Mouse (Mus musculus): ENCODE data around the gene Hivep2. TPM values are rescaled to one million over a fixed set of nuclear protein-coding genes. Genes with fewer than 3 reads are reported as not detected.

Gene Hivep2
- total RNA-seq (2014; fragmentation: Nextera tagmentation), result 1.4 and 5.4 TPM in 2 replicates
- 0.62 and 0.69 TPM in 2 replicates for total RNA-seq (2017)

DNA sequence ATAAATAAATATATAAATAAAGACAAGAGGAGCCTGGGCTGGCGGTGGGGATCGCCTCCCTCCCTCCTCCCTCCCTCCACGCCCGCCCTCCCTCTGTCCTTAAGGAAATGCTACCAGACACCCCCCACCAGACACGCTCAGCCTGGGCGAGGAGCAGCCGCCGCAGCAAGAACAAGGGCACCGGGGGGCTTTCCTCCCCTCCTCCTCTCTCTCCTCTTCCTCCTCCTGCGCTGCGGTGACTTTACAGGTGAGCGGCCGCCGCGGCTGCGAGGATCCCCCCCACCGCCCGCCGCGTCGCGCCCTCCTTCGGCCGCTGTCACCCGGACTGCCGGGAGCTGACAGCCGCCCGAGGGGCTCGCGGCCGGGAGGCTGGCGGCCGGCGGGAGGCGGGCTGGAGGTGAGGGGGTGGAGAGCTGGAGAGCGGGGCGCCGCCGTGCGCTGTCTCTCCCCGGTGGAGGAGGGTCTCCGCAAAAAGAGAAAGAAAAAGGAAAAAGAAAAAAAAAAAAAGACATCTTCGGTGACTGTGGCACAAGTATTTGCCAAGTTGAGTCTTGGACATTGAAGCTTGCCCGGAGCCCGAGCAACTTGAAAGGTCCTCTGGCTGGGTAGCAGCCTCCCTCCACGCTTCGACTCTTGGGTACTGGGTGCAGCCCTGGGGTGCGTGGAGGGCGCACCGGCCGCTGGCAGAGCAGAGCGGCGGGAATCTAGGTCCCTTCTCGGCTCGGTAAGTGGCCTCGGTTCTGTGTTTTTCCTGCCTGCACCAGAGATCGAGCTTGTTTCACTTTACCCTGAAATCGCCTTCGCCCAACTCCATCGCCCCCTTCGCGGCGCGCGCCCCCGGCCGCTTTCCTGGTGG lies at the start of gene Hivep2:
Gene Hivep2, plus strand, starts transcription at position 102 of the 856 bp plus-strand sequence.
- no peak for ATAC-seq (replicated peaks; ENCODE audit: poor library complexity, severe bottlenecking)

GRCm38 (mm10) chr10:13916645-13917342 lies 49.1 kb upstream of the Hivep2 start:
- ATAC-seq (replicated peaks; ENCODE audit: poor library complexity, severe bottlenecking), result no peak

- no peak for ATAC-seq (replicated peaks; ENCODE audit: poor library complexity, severe bottlenecking)
These were observed 44.1 kb upstream of the Hivep2 start for GRCm38 (mm10) chr10:13921641-13922385.

- no peak for ATAC-seq (replicated peaks; ENCODE audit: poor library complexity, severe bottlenecking)
These were observed 36.6 kb upstream of the Hivep2 start for GRCm38 (mm10) chr10:13929306-13929705.

DNA sequence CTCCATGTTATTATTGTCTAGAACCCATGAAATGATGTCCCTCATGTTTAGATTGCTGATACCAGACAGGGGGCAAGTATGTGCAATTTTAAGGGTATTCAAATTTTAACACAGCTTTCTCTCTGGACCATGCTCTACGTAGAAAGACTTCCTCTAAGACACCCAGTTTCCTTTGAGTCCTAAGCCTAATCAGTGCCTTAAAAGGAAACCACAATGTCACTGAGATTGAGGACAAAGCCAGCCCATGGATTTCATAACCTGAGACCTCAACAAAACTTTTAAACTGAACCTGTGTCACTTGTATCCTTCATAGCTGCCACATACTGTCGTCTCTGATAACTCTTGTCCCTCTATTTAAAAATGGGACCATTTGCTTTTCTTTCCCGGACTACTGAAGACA lies 33.7 kb upstream of the Hivep2 start:
- peak; percentile 75 for ATAC-seq (replicated peaks; ENCODE audit: poor library complexity, severe bottlenecking)

DNA sequence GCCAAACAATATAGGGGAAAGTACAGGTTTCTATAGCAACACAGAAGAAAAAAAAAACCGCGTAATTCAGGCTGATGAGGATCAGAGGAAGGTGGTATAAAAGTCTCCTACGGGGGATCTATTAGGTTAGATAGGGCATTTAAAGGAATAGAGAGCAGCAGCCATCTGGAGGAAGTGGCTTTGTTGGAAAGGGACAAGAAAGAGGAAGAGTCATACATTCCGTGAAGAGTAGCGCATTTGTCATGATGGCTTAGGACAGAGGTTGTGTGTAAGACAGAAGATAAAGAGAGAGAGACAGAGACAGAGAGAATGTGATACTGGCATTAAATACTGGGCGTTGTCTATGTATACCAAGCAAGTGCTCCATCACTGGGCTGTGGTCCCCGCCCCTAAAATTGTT lies 32.6 kb upstream of the Hivep2 start:
- ATAC-seq (replicated peaks; ENCODE audit: poor library complexity, severe bottlenecking), result peak; percentile 88

GRCm38 (mm10) chr10:13935646-13936045 lies 30.2 kb upstream of the Hivep2 start:
- peak; percentile 62 for ATAC-seq (replicated peaks; ENCODE audit: poor library complexity, severe bottlenecking)

DNA sequence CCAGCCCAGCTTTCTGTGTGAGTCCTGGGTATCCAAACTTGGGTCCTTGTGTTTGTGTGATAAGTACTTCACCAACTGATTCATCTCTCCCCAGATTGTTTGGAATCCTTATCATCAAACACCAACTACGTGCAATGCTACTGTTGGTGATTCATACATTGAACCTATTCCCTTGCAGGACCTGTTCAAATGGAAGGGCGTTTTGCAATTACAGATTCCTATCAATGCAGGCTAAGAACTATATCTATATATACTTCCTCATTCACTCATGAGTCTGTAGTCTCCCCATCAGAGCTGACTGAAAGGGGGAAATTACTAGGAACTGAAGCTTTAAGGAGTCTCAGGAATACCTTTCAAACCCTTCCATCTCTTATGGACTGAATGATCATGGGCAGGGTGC lies 24.5 kb upstream of the Hivep2 start:
- ATAC-seq (replicated peaks; ENCODE audit: poor library complexity, severe bottlenecking), result peak; percentile 85

GRCm38 (mm10) chr10:13943706-13944105 lies 22.2 kb upstream of the Hivep2 start:
- ATAC-seq (replicated peaks; ENCODE audit: poor library complexity, severe bottlenecking), result no peak

DNA sequence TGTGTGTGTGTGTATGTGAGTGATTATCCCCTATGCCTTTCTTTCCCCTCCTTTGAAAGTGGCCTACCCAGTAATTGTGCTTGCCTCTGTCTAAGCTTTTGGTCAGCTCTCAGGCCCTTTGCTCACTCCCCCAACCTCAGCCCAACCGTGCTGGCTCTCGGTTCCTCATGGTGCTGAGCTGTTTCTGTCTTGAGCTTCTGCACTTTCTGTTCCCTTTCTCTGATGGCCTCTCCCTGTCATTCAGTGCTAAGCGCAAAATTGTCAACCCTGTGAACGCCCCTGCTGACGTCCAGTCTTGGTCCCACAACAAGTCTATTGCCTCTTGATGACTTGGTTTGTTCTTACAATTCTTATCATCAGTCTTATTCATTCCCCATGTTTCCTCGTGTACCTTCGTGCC lies 19.4 kb upstream of the Hivep2 start:
- ATAC-seq (replicated peaks; ENCODE audit: poor library complexity, severe bottlenecking), result peak; percentile 99

DNA sequence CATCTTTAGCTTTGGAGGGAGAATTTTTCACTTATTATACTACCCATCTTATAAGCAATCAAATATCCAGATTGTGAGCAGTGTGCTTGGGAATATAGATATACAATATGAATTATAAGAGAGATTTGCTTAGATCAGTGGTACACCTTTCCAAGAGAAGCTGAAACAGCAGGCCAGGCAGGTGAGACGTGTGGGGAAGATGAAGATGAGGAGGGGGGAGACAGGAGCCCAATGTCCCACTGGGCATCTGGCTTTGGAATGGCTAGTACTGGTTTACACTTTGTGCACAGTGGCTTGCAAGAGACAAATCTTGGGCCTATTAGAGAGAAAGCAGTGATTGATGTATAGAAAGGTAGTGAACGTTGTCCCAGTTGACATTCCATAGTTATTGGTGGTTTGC lies 2.9 kb upstream of the Hivep2 start:
- ATAC-seq (replicated peaks; ENCODE audit: poor library complexity, severe bottlenecking), result no peak

- no peak for ATAC-seq (replicated peaks; ENCODE audit: poor library complexity, severe bottlenecking)
These were observed 1.9 kb upstream of the Hivep2 start for GRCm38 (mm10) chr10:13963908-13964500.

GRCm38 (mm10) chr10:13964501-13965281 lies 1.2 kb upstream of the Hivep2 start:
- peak; percentile 50 for ATAC-seq (replicated peaks; ENCODE audit: poor library complexity, severe bottlenecking)

- ATAC-seq (replicated peaks; ENCODE audit: poor library complexity, severe bottlenecking), result peak; percentile 36
These were observed 430 bp upstream of the Hivep2 start for GRCm38 (mm10) chr10:13965316-13965973.

GRCm38 (mm10) chr10:13966830-13967450 lies 1.1 kb downstream of the Hivep2 start:
- 0 out of 2 replicates have a peak, but pooled peaks have one; percentile 5 for ATAC-seq (replicated peaks; ENCODE audit: poor library complexity, severe bottlenecking)

GRCm38 (mm10) chr10:13967451-13968233 lies 1.8 kb downstream of the Hivep2 start:
- ATAC-seq (replicated peaks; ENCODE audit: poor library complexity, severe bottlenecking), result peak; percentile 33

DNA sequence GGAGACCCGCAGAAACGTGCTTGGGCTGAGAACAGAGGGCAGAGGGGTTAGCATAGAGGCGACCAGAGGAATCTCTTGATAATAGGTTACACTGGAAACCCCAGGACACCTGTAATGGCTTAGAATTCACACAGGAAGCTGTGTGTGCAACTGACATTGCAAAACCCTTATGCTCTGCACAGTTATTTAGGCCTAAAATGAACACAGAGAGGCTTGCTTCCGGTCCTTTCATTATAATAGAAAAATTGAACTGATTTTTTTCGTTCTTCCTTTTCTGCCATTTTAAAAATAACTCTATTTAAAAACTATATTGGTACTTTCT lies 2.3 kb downstream of the Hivep2 start:
- ATAC-seq (replicated peaks; ENCODE audit: poor library complexity, severe bottlenecking), result 0 out of 2 replicates have a peak, but pooled peaks have one; percentile 7

DNA sequence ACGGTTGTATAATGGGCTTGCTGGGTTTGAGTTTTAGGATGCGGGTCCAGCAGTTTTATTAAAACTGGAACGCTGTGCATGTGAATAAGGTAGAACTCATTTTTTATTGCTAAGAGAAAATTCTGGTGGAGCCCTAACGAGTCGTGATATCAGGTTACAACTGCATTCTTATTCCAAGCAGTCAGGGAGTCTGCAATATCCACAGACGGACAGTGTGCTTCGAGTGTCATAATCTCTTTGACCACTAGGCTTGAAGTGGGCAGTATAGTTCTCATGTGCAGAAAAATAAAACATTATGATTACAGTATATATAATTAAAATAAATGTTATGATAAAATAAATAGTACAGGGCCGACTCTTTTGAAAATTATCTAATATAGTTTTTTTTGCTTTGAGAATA lies 3.1 kb downstream of the Hivep2 start:
- ATAC-seq (replicated peaks; ENCODE audit: poor library complexity, severe bottlenecking), result no peak

Measured in granulocyte monocyte progenitor cell, adult 5-6 weeks (primary cell).